Mouse (Mus musculus) ES-Bruce4 (cell line): ENCODE results near the gene Dhx9.

ENCODE experiments used
- CTCF ChIP-seq: IDR thresholded peaks from one replicate; pipeline ENCODE4 v1.8.1; 2011; ENCODE audit warnings: low read depth, low read length
- EP300 ChIP-seq: IDR thresholded peaks from 2 replicates; pipeline ENCODE4 v1.6.1; 2011; ENCODE audit warnings: low read depth, low read length; ENCODE audit not compliant: insufficient read depth

GRCm38 (mm10) chr1:153509012-153509411 is 21.6 kb upstream of the Dhx9 start:
- TF ChIP-seq CTCF (no peak), EP300 (no peak)
